Mouse (Mus musculus) thymus, adult 2 months (tissue): ENCODE data around the gene Rbm20. TPM values are rescaled to one million over a fixed set of nuclear protein-coding genes. Genes with fewer than 3 reads are reported as not detected.

Source experiments
- DNase-seq: peaks from one replicate; pipeline ENCODE4 v3.0.0; 2021
- H3K27ac ChIP-seq: fragments of 200-500 bp; 2 replicates; pipeline ENCODE4 v1.5.1; 2012; ENCODE audit warnings: low read length, control low read depth; ENCODE audit not compliant: control insufficient read depth, insufficient read depth
- H3K27me3 ChIP-seq: fragments of 200-500 bp; 2 replicates; pipeline ENCODE4 v1.6.1; 2012; ENCODE audit warnings: mild to moderate bottlenecking, low read length, moderate library complexity, mixed read lengths; ENCODE audit not compliant: control insufficient read depth, insufficient read depth
- H3K36me3 ChIP-seq: fragments of 200-500 bp; 2 replicates; pipeline ENCODE4 v1.6.1; 2012; ENCODE audit warnings: mild to moderate bottlenecking, low read length, moderate library complexity; ENCODE audit not compliant: control insufficient read depth, insufficient read depth
- H3K4me1 ChIP-seq: fragments of 200-500 bp; replicated peaks from 2 replicates; pipeline ENCODE4 v1.6.1; 2012; ENCODE audit warnings: low read length; ENCODE audit not compliant: control insufficient read depth, insufficient read depth
- H3K4me3 ChIP-seq: fragments of 200-500 bp; 2 replicates; pipeline ENCODE4 v1.5.1; 2012; ENCODE audit warnings: mild to moderate bottlenecking, low read length, control low read depth, moderate library complexity; ENCODE audit not compliant: control insufficient read depth, insufficient read depth
- CTCF ChIP-seq: fragments of 200-500 bp; IDR thresholded peaks from 2 replicates; pipeline ENCODE4 v1.5.1; 2012; ENCODE audit warnings: mild to moderate bottlenecking, control low read depth, low read length, moderate library complexity, borderline replicate concordance; ENCODE audit not compliant: control insufficient read depth, poor library complexity, insufficient read depth; ENCODE audit errors: extremely low read depth
- POLR2A ChIP-seq: fragments of 200-500 bp; IDR thresholded peaks from 2 replicates; pipeline ENCODE4 v1.6.1; 2012; ENCODE audit warnings: mild to moderate bottlenecking, low read length, control low read depth, moderate library complexity; ENCODE audit not compliant: control insufficient read depth, poor library complexity, insufficient read depth; ENCODE audit errors: extremely low read depth
- WGBS: fragments of 180-500 bp; shearing (Covaris S2); methylation state at CpG from one replicate; pipeline ENCODE4 v1.1.7; 2018; 5-methylcytosine and 5-hydroxymethylcytosine counted together
- polyA plus RNA-seq: library from polyadenylated mRNA; depleted of rRNA; stranded (reverse); fragments of >200 nt; gene quantifications from 2 replicates; pipeline ENCODE4 v1.2.3, GENCODE M21; 2012

Gene Rbm20
- polyA plus RNA-seq, 1 experiment = 9.8 TPM

- no peak overlapping the region for H3K27ac ChIP-seq
- WGBS = 83% methylated on average over 3 of the region's 3 CpGs
- TF ChIP-seq POLR2A = no peak
- no peak for TF ChIP-seq CTCF
Observed at GRCm38 (mm10) chr19:53745354-53745753, 68.2 kb downstream of the Rbm20 start.

DNA sequence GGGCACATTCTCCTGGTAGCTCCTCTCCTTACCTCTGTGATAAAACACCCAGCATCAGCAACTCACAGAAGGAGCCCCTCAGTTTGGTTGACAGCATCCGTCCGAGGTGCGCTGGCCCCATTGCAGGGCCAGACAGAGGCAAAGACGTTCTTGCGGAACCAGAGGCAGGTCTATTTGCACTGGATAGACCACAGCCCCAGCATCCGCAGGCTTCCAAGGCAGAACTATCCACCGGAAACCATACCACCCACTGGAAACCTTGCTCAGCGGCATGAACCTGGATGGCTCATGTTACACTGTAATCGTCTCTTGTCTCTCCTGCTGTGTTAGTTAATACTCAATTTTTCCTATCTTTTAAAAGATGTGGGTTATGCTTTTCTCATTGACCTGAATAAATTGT is 69.0 kb downstream of the Rbm20 start:
- H3K36me3 ChIP-seq = no peaks in the 10 kb centered on the region
- no peaks in the 10 kb centered on the region for H3K27me3 ChIP-seq
- no peak overlapping the region for H3K4me3 ChIP-seq
- H3K27ac ChIP-seq = no peak overlapping the region
- TF ChIP-seq POLR2A (no peak), CTCF (no peak)
- no peak for DNase-seq
- 86% methylated on average over 9 of the region's 9 CpGs for WGBS
- H3K4me1 ChIP-seq = no peaks in the 10 kb centered on the region

More at GRCm38 (mm10) chr19:53745354-53745753, 68.2 kb downstream of the Rbm20 start:
- no peak for DNase-seq
- Histone ChIP-seq H3K36me3 (no peaks in the 10 kb centered on the region), H3K4me1 (no peaks in the 10 kb centered on the region), H3K4me3 (no peak overlapping the region), H3K27me3 (no peaks in the 10 kb centered on the region)

GRCm38 (mm10) chr19:53748236-53748775 is 71.2 kb downstream of the Rbm20 start:
- H3K4me3 ChIP-seq = no peak overlapping the region
- TF ChIP-seq POLR2A (no peak), CTCF (no peak)
- no peak overlapping the region for H3K27ac ChIP-seq
- 54% methylated on average over 13 of the region's 13 CpGs for WGBS
- no peaks in the 10 kb centered on the region for H3K27me3 ChIP-seq
- no peaks in the 10 kb centered on the region for H3K4me1 ChIP-seq
- no peaks in the 10 kb centered on the region for H3K36me3 ChIP-seq
- no peak for DNase-seq

- DNase-seq = no peak
- H3K27ac ChIP-seq = no peak overlapping the region
- peaks cover 2% of the 10 kb centered on the region; the same call in 1 of the 2 replicates for H3K4me1 ChIP-seq
- H3K4me3 ChIP-seq = no peak overlapping the region
- TF ChIP-seq POLR2A (no peak), CTCF (no peak)
- H3K27me3 ChIP-seq = no peaks in the 10 kb centered on the region
- 97% methylated on average over 8 of the region's 8 CpGs for WGBS
- no peaks in the 10 kb centered on the region for H3K36me3 ChIP-seq
Observed at GRCm38 (mm10) chr19:53749326-53749725, 72.2 kb downstream of the Rbm20 start.

DNA sequence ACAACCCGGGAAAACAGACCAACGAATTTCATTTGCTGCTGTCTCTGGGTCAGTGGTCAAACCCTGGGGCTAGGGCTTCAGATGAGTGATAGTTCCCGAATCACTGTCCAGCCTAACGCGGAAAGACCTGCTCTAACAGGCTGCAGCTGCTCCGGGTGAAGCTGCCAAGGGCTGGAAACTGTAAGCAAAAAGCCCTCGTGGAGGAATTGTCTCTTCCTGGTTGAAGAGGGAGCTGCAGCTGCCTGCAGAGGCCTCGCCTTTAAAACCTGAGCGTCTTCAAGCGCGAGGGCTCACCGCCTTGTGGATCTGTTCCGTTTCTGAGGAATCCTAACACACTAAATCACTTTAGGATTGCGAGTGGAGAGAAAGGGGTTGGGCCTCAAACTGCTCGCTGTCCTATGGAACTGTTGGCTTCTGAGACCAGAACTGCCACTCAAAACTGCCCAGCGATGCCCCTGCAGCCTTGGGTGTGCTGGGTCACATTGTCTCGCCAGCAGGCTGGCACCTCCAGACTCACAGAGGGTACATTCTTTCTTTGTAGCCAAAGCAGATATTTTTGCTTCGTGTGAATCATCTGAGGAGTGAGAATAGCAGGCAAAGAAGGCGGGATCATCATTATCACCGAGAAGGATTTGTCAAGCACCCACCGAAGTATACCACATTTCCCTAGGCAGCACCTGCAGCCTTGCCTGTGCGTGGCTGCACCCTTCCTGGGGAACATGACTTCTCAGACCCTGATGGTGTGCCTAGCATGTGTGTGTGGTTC is 74.5 kb downstream of the Rbm20 start:
- peaks cover 6% of the 10 kb centered on the region; the same call in 1 of the 2 replicates for H3K4me1 ChIP-seq
- 82% methylated on average over 22 of the region's 22 CpGs for whole genome bisulfite sequencing
- H3K36me3 ChIP-seq = no peaks in the 10 kb centered on the region
- no peak for DNase-seq
- H3K27me3 ChIP-seq = no peaks in the 10 kb centered on the region
- TF ChIP-seq CTCF = no peak
- no peak for TF ChIP-seq POLR2A
- no peak overlapping the region for H3K4me3 ChIP-seq
- no peak overlapping the region for H3K27ac ChIP-seq

DNA sequence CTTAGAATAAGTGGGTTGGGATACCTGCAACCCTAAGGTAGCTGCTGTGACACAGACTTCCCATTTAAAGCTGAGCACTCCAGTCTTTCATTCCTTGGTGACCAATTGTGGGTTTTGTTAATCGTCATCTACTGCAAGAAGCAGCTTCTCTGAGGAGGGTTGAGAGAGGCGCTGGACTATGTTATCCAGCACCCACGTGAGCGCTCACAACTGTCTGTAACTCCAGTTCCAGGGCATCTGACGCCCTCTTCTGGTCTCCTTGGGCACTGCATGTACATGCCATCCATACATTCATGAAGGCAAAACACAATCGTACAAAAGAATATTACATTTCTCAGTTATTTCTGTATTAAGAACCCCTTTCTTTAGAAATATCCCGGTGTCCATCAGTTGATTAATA is 75.9 kb downstream of the Rbm20 start:
- DNase-seq = no peak
- 71% methylated on average over 7 of the region's 7 CpGs for WGBS
- H3K4me1 ChIP-seq = peaks cover 6% of the 10 kb centered on the region; the same call in 1 of the 2 replicates

DNA sequence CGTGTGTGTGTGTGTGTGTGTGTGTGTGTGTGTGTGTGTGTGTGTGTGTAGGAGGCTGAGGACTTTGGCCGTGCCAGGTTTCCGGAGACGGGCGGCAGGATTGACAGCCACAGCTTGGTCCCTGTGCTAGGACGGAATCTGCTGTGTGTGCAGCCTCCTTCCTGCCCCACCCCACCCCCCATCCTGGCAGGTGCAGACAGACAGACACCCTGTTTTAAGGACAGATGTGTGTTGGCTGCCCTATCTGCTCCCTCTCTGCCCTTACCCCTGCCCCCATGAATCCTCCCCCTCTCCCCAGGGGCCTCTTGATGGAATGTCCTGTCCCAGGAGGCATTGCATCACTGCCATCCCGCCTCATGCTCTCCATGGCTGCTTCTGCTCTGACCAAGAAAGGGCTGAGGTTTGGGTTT is 77.3 kb downstream of the Rbm20 start:
- Histone ChIP-seq H3K36me3 (no peaks in the 10 kb centered on the region), H3K27me3 (no peaks in the 10 kb centered on the region), H3K4me3 (no peak overlapping the region), H3K4me1 (peaks cover 6% of the 10 kb centered on the region; the same call in 1 of the 2 replicates), H3K27ac (no peak overlapping the region)
- 58% methylated on average over 7 of the region's 7 CpGs for WGBS
- TF ChIP-seq CTCF = no peak
- no peak for TF ChIP-seq POLR2A
- DNase-seq = peak; percentile 40

More for the DNA sequence above, 75.9 kb downstream of the Rbm20 start:
- TF ChIP-seq CTCF (no peak), POLR2A (no peak)
- Histone ChIP-seq H3K4me3 (no peak overlapping the region), H3K27ac (no peak overlapping the region), H3K27me3 (no peaks in the 10 kb centered on the region), H3K36me3 (no peaks in the 10 kb centered on the region)
